Mouse (Mus musculus): ENCODE measurements at regions not wholly inside any gene's neighbourhood (a gene's known extent, or its start where the extent isn't known, plus 50 kb on each side); places are given as distances from the start of the nearest gene placed in this dataset.

DNA sequence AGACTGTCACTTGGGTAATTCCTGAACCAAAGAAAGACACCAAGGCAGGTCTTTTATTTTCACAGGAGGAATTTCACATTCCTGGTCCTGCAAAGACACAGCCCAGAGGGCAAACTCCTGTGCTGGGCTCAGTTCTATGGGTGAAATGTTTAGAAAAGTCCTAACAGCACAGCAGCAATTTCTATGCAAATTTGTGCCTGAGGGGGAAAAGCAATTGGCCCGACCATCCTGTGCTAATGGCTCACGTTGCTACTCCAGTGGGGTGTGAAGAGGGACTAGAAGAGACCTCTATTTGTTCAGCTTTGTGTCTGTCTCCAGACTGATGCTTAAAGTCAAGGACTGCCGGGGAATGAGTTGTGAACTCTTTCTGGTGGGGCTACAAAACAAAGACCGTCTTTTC is 120.9 kb upstream of the Hnrnpa3 start:
- no peak for TF ChIP-seq GATA4 (IDR thresholded peaks at IDR 0.05; ENCODE audit: insufficient replicate concordance, low read length)

DNA sequence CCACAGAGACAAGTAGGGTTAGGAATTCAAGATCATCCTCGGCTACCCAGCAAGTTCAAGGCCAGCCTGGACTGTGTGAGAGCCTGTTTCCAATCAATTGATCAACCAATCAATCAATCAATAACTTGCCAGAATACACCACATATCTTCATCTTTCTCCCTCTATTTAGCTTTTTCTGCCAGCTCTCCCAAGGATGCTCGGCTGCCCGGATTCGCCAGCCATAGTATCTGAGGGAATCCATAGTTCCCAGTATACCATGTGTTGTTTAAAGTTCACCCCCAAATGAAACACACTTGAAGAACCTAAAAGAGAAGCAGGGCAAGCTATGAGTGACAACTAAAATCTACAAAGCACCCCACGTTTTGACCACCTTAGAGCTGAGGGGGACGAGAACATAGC is 119.3 kb upstream of the Hnrnpa3 start:
- TF ChIP-seq GATA4 (IDR thresholded peaks at IDR 0.05; ENCODE audit: insufficient replicate concordance, low read length) = no peak

DNA sequence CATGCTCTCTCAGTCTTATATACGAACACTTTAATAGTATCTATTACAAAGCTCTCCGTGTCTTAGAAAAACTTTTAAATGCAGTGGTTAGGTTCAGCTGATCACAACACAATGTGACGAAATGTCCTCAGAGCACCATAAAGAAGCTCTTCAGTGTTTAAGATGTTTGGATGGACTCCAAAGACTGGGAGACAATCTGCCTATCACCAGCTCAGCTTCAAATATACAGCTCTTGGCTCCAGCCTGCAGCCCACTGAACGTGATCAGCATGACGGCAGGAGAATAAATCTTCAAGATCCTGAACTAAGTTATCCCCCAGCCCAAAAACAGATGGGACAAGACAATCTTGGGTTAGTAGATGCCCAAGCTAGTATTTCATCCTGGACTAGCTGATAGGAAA is 116.7 kb upstream of the Hnrnpa3 start:
- no peak for TF ChIP-seq GATA4 (IDR thresholded peaks at IDR 0.05; ENCODE audit: insufficient replicate concordance, low read length)

DNA sequence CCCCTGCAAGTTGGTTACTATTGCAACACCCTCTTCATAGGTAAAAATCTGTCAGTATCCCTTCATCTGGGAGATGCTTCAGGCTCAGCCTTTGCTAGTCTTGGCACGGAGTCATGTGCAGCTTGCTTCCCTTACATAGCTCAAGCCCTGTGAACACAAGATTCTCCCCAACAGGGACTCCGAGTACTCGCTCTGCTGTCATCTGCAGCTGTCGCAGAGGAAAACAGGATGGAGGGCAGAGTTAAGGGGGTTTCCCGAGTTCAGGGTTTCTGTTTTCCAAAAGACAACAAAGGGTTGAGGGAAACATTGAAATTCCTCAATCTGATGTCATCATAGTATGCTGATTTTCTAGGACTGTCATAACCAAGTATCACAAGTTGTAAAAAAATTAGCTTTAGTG is 116.3 kb upstream of the Hnrnpa3 start:
- no peak for TF ChIP-seq GATA4 (IDR thresholded peaks at IDR 0.05; ENCODE audit: insufficient replicate concordance, low read length)

DNA sequence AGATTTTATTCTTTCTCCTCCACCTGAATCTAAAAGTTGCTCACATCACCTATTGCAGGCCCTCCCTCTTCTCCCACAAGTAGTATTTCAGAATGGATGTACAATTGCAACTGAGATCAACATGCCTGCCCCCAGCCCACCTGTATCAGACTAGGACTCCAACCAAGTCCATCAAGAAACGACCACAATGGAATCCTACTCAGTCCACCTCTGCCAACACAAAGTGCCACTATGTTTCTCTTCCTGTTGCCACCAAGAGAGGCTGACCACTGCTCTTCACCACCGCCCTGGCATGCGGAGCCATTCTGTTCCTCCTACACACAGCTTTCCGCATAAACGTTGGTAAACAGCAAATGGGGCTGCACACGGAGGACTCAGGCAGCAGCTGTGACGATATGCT is 113.1 kb upstream of the Hnrnpa3 start:
- TF ChIP-seq GATA4 (IDR thresholded peaks at IDR 0.05; ENCODE audit: insufficient replicate concordance, low read length) = no peak

DNA sequence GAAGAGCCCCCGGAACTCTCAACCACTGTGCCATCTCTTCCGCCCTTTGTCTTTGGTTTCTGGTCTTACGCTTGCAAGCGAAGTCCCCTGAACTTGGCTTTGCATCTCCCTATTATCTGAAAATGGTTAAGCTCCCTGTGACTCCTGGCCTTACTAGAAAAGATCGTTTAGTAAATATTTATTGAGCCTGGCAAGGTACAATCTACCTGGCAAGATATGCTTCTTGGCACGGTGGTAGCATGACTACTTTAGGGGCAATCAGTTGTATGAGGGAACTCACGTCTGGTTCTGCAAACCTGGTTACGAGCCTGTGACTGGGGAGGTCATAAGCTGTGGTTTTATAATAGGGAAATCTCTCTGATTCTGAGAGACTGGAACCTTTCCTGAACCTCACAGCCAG is 103.4 kb upstream of the Hnrnpa3 start:
- no peak for TF ChIP-seq GATA4 (IDR thresholded peaks at IDR 0.05; ENCODE audit: insufficient replicate concordance, low read length)

DNA sequence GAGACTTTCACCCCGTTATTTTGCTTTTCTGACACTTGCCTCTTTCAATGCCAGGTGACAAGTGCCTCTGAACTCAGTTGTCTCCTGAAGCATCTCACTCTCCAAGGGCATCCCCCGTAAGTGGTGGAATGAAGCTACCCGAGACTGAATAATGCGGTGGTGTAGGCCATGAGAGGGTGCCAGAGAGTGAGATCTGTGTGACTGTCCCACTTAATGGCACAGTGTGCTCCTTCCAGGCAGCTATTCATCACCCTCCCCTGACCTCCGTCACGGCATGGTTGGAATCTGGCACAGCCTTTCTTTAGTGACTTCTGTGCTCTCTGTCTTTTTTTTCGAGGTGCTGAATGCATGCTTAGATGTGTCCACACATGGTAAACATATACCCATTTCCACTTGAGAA is 102.3 kb upstream of the Hnrnpa3 start:
- TF ChIP-seq GATA4 (IDR thresholded peaks at IDR 0.05; ENCODE audit: insufficient replicate concordance, low read length) = no peak

DNA sequence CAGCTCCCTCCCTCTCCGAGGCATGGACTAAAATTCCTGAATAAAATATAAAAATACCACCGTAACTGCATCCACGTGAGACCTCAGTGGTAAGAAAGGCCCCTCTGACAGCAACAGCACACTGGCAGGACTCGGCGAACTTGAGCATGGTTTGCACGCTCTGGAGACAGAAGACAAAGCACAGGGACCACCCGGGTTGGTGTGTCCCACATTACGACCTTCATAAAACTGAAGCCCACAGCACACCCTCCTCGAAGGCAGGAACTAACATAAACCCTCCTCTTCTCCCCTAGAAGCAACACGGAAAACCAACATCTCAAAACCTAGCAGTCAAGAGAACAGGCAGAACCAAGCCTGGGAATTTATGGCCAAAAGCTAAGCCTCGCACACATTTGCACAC is 101.7 kb upstream of the Hnrnpa3 start:
- no peak for TF ChIP-seq GATA4 (IDR thresholded peaks at IDR 0.05; ENCODE audit: insufficient replicate concordance, low read length)

DNA sequence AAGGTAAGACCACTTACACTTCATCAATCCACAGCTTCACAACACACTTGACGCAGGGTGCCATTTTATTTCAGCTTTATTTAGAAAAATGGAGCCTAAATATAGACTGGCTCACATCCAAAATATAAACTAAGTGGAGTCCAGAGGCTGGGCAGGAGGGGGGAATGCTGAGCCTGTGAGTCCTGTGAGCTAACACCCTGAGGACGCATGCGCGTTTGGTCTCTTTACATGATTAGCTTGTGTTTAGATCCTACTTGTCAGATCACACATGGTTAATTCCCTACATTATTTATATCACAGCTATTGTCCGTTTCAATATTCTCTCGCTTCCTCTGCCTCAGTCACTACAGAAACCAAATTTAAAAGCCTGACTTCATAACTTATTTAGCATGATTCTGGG is 99.1 kb upstream of the Hnrnpa3 start:
- no peak for TF ChIP-seq GATA4 (IDR thresholded peaks at IDR 0.05; ENCODE audit: insufficient replicate concordance, low read length)

DNA sequence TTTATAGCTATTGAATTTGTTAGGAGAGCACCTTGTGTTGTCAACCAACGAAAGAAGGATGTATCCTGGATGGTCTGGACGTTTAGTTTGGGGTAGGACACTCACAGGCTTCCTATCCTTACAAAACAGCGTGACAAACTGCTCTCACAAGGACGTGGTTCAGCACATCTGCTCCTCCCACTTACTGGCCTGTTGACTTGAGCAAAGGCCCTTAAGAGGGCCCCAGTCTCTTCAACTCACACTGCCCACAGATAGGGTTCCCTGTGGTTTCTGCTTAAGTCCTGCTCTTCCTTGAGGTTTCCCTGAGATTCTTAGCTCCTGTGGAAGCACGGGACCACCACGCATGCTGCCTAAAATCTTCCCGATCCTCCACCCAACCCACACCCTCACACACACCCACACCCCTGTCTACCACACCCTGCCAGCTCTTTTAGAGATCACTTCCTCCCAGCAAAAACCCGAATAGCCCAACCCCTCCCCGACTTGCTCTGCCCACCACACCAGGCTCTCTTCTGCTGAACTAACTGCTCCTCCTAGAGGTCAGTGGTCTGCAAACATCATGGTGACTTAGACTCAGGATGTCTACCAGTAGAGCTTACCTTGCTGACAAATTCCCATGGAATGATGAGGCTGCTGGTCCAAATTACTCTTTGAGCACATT is 95.7 kb upstream of the Hnrnpa3 start:
- TF ChIP-seq GATA4 (IDR thresholded peaks at IDR 0.05; ENCODE audit: insufficient replicate concordance, low read length) = no peak

DNA sequence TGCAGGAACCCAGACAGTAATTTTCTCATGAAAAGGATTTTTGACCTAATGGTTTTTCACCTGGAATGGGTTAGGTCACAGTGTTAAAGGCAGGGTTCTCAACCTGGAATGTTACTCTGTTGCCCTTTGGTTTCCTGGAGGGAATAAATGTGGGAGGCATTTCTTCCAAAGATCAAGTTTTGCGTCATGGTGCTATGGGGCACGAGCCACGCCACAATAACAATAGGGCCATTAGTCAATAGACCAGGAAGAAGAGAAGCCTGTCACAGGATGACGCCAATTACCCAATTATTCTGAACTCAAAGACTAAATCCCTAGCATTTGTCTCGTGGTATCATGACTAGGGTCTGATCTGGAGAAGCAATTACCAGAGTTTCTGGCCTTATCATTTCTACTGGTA is 94.3 kb upstream of the Hnrnpa3 start:
- TF ChIP-seq GATA4 (IDR thresholded peaks at IDR 0.05; ENCODE audit: insufficient replicate concordance, low read length) = no peak

DNA sequence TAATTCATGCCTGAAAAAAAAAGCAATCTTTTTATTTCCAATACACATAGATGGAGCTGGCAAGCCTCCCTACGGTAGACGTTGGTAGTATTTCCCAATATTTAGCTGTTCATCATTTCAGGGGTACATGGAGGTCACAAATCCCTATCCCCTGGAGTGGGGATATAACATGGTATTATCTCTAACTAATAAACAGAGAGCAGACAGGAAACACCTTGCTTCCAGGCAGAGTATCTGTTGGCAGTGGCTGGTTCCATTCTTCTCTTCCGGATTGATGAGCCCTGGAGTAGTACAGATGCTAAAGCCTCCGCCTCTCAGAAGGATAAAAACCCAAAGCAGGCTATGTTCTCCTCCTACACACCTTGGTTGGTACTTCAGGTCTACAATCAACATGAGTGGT is 91.9 kb upstream of the Hnrnpa3 start:
- TF ChIP-seq GATA4 (IDR thresholded peaks at IDR 0.05; ENCODE audit: insufficient replicate concordance, low read length) = no peak

DNA sequence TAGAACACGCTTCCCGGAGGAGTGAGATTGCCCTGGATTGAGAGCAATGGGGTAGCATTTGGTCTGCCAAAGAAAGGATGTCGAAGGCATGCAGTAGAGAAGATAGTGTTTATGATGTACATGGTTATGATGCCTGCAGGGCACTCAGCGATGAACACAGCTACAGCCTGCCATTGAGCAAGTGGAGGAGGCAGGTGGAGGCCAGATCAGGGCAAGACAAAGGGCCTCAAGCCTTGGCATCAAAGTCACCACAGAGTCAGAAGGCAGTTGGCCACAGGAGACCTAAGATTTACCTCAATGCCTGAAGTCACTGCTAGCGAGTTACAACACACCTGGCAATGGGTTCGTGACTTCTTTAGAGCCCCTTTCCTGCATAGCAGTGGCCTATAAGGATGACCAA is 89.3 kb upstream of the Hnrnpa3 start:
- no peak for TF ChIP-seq GATA4 (IDR thresholded peaks at IDR 0.05; ENCODE audit: insufficient replicate concordance, low read length)

DNA sequence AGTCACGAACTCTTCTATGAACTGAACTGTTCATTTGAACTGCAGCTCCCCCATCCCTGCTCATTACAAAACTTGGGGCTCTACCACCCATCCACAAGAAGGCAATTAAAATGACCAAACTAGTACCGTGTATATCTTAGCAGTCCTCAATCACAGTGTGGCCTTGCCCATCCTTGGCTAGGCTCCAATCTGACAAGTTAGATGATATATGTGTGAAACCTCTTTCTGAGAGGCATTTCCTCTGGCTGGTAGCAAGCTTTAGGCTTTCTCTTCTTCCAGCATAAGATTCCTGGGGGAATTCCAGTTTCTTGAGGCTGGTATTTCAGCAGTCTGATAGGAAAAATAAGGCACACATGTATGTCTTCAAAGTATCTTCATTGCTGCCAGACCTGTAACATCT is 88.8 kb upstream of the Hnrnpa3 start:
- no peak for TF ChIP-seq GATA4 (IDR thresholded peaks at IDR 0.05; ENCODE audit: insufficient replicate concordance, low read length)

DNA sequence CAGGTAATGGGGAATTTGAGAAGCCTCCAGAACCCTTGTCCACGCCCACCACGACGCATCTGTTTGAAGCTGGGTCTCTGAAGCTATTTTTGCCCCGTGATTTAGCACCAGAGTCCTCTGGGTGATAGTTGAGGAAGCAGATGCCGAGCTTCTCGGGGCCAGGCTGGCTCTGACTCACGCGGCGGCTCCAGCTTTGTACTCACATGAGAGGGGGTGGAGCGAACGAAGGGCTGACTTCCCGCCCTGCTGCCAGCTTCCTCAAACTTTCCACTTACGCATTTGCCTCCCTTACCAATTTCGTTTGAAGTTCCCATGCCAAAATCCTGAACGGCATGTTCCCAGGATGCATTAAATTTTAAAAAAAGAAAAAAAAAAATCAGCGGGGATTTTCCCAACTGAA is 74.1 kb upstream of the Hnrnpa3 start:
- no peak for TF ChIP-seq GATA4 (IDR thresholded peaks at IDR 0.05; ENCODE audit: insufficient replicate concordance, low read length)

DNA sequence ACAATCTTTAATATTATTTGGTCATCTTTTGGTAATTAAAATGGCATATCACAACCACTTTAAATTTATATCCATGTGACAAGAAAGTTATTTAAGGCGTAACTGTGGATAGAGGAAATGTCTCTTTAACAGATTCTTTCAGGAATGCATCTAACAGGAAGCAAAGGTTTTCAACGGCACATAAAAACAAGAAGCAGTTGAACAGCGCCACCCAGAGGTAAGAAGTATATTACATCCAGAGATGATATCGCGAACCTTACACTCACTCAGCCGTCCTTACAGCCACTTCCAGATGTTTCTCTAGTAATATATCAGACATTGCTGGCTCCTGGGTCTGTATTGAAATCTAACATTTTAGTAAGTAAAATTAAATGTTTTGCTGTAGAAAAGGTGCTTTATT is 70.5 kb upstream of the Hnrnpa3 start:
- no peak for TF ChIP-seq GATA4 (IDR thresholded peaks at IDR 0.05; ENCODE audit: insufficient replicate concordance, low read length)

DNA sequence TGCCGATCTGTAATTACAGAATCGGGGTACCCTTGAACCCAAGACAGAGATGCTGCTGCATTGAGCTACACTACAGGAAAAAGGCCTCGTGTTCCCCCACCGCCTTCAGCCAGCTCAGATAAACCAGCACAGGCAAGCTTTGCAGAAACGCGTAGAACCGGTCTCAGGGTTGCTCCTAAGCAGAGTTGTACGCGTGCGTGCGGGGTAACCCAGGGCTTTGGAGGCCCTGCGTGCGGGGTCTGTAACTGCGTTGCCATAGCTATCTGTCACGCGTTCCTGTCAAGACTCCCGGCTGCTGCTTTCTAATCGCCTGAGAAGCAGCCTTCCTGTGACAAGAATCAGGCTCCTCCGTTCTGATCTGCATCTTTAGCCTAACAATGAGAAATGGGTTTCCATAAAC is 69.6 kb upstream of the Hnrnpa3 start:
- TF ChIP-seq GATA4 (IDR thresholded peaks at IDR 0.05; ENCODE audit: insufficient replicate concordance, low read length) = no peak

DNA sequence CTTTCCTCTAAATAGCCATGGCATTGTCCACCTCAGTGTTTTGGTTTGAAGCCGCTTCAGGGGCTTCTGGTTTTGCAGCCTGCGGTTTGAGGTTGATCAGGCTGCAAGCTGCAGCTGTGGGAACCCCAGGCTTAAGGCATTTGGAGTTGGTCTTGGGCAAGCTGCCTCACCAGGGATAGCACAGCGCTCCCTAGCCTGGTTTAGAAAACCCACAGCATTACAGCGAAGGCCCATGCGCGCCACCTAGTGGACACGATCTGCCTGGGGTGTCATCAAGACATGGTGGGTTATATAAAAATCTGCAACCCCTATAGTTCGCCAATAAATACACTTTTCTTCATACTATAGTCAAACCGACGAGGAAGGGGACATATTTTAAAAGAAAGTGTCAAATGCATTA is 68.9 kb upstream of the Hnrnpa3 start:
- TF ChIP-seq GATA4 (IDR thresholded peaks at IDR 0.05; ENCODE audit: insufficient replicate concordance, low read length) = no peak

All from liver, adult (tissue).